Mouse (Mus musculus): Measurements from ENCODE around the gene Fgf14. TPM values are rescaled to one million over a fixed set of nuclear protein-coding genes. Genes with fewer than 3 reads are reported as not detected.
"Not testable (repeated sequence)": the region's sequence is repeated elsewhere in the genome, so short reads cannot be mapped to it uniquely, and the experiment has no call there.

The Fgf14 gene
- polyA plus RNA-seq, 1 experiment: not detected

DNA sequence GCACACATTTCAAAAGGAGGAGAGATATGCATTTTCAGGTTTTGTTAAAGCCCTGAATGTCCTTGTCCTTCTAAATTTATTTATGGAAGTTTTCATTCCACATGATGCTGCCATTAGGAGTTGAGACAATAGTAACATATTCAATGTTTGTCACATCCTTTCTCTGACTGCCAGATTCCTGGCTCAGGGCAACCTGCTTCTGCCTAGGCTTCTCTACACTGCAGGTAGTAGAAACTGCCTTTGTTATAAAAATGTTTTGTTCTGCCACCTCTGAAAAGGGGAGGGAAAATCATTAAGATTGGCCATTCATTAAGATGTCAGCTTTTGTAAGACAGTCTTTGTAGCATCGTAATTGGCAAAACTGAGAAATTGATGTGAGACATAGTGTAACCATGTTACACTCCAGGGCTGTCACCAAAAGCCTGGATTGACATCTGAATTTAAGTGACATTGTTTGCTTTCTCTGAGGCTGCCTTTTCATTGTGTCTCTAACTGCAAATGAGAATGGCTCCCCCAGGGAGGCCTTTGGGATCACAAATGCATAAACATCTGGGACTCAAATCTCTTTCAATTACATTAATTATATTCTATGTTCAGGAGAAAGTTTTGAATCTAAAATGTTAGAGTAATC, 640.2 kb downstream of the Fgf14 start:
- no peak overlapping the region for H3K27ac ChIP-seq (ENCODE audit: insufficient read depth, low read depth, low read length)
- WGBS: 61% methylated on average over 1 of the region's 1 CpGs
- TF ChIP-seq CTCF (IDR thresholded peaks at IDR 0.05; ENCODE audit: insufficient read depth, low read depth, low read length) (no peak), POLR2A (IDR thresholded peaks at IDR 0.05; ENCODE audit: insufficient read depth, low read depth, low read length) (no peak)

GRCm38 (mm10) chr14:124033302-124033701, 643.6 kb downstream of the Fgf14 start:
- H3K4me3 ChIP-seq (ENCODE audit: insufficient read depth, low read depth, low read length); H3K27ac ChIP-seq (ENCODE audit: insufficient read depth, low read depth, low read length); H3K4me1 ChIP-seq (ENCODE audit: control insufficient read depth, insufficient read depth, low read length): not testable (repeated sequence)
- 62% methylated on average over 3 of the region's 3 CpGs for WGBS

More for the DNA sequence above, 640.2 kb downstream of the Fgf14 start:
- no peaks in the 10 kb centered on the region for H3K4me1 ChIP-seq (ENCODE audit: control insufficient read depth, insufficient read depth, low read length)
- H3K4me3 ChIP-seq (ENCODE audit: insufficient read depth, low read depth, low read length): no peak overlapping the region

DNA sequence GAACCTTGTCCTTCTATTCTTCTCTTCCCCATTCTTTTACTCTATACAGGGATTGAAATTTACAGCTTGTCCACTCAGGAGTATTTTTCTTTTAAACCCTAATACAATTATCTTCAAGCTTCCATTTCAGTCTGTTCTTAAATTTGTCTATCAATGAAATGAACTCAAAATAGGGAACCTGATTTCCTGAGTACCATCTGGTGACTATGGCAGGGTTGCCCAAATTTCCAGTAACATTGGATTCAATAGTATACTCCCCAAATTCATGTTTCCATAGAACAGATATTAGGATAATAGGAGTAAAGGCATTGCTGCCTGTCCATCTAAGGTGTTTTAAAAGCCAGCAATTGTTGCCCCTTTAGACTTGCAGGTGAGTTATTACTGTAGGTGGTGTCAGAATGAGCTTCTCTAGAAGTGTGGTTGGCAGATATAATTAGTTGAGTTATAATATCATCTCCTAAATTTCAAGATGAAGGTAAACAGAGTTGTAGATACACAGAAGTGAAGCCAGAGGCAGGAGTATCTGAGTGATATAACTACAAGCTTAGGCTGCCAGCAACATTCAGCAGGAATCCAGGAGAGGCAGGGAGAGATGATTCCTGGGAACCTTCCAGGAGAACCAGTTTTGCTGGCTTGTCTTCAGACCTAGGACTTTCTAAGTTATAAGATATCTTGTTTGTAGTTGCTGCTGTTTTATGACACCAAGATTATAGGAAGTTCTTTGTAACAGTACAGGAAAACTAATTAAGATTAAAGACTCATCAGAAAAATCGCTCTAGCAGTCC, 648.8 kb downstream of the Fgf14 start:
- H3K4me3 ChIP-seq (ENCODE audit: insufficient read depth, low read depth, low read length): no peak overlapping the region
- no peaks in the 10 kb centered on the region for H3K4me1 ChIP-seq (ENCODE audit: control insufficient read depth, insufficient read depth, low read length)
- H3K27ac ChIP-seq (ENCODE audit: insufficient read depth, low read depth, low read length): no peak overlapping the region
- TF ChIP-seq POLR2A (IDR thresholded peaks at IDR 0.05; ENCODE audit: insufficient read depth, low read depth, low read length) (no peak), CTCF (IDR thresholded peaks at IDR 0.05; ENCODE audit: insufficient read depth, low read depth, low read length) (no peak)
- WGBS: 90% methylated on average over 1 of the region's 1 CpGs

DNA sequence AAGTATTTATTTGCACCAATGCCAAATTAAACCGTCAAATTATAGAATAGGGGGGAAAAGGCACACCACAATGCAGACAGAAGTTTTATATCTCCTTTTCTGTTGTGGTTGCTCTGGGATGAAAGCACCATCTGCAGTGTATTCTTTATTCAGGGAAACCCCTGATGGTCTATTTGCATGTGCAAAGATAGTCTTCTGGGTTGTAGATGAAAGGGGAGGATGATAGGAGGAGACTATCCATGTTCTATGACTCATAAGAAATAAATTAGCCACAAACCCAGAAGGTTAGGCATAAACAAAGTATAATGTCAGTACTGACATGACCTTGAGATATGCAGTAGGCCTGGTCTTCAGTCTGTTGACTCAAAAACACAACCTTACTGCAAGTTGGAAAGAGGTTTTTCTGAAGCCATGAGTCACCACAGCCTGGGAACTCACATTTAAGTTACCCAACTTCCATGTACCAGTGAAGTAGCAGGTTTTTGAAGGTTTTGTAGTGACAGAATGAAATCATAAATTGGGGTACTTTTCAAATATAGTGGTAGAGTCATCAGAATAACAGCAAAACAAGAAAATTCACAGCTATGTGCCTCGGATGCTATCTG, 686.2 kb downstream of the Fgf14 start:
- Histone ChIP-seq H3K4me1 (ENCODE audit: control insufficient read depth, insufficient read depth, low read length) (0 out of 2 replicates have a peak, but pooled peaks cover 2% of the 10 kb centered on the region), H3K4me3 (ENCODE audit: insufficient read depth, low read depth, low read length) (no peak overlapping the region), H3K27ac (ENCODE audit: insufficient read depth, low read depth, low read length) (no peak overlapping the region; the same call in 1 of the 2 replicates)
- TF ChIP-seq POLR2A (IDR thresholded peaks at IDR 0.05; ENCODE audit: insufficient read depth, low read depth, low read length) (no peak), CTCF (IDR thresholded peaks at IDR 0.05; ENCODE audit: insufficient read depth, low read depth, low read length) (no peak)
- 62% methylated on average over 2 of the region's 2 CpGs for WGBS

GRCm38 (mm10) chr14:123967996-123968395, 708.9 kb downstream of the Fgf14 start:
- Histone ChIP-seq H3K4me3 (ENCODE audit: insufficient read depth, low read depth, low read length) (no peak overlapping the region), H3K4me1 (ENCODE audit: control insufficient read depth, insufficient read depth, low read length) (no peaks in the 10 kb centered on the region), H3K27ac (ENCODE audit: insufficient read depth, low read depth, low read length) (no peak overlapping the region)
- TF ChIP-seq POLR2A (IDR thresholded peaks at IDR 0.05; ENCODE audit: insufficient read depth, low read depth, low read length) (no peak), CTCF (IDR thresholded peaks at IDR 0.05; ENCODE audit: insufficient read depth, low read depth, low read length) (no peak)
- 91% methylated on average over 6 of the region's 6 CpGs for WGBS

DNA sequence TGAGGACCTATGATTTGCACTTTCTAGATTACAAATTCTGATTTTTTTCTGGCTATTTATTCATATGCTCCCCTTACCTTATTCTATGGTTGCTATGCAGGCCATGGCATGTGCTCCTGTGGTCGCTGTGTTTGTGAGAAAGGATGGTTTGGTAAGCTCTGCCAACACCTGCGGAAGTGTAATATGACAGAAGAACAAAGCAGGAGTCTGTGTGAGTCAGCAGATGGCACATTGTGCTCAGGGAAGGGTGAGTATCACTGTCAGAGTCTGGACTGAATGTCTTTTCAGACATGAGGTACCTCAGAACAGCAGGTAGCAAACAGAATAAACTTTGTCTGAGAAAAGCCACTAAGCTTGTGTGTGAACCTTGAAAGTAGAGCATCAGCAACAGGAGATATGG, 710.4 kb downstream of the Fgf14 start:
- 71% methylated on average over 2 of the region's 2 CpGs for WGBS
- Histone ChIP-seq H3K4me1 (ENCODE audit: control insufficient read depth, insufficient read depth, low read length) (no peaks in the 10 kb centered on the region), H3K27ac (ENCODE audit: insufficient read depth, low read depth, low read length) (no peak overlapping the region), H3K4me3 (ENCODE audit: insufficient read depth, low read depth, low read length) (no peak overlapping the region)
- TF ChIP-seq CTCF (IDR thresholded peaks at IDR 0.05; ENCODE audit: insufficient read depth, low read depth, low read length): no peak
- no peak for TF ChIP-seq POLR2A (IDR thresholded peaks at IDR 0.05; ENCODE audit: insufficient read depth, low read depth, low read length)
